ENCODE assay signal across 23 mouse cellular contexts in the genomic region with DNA sequence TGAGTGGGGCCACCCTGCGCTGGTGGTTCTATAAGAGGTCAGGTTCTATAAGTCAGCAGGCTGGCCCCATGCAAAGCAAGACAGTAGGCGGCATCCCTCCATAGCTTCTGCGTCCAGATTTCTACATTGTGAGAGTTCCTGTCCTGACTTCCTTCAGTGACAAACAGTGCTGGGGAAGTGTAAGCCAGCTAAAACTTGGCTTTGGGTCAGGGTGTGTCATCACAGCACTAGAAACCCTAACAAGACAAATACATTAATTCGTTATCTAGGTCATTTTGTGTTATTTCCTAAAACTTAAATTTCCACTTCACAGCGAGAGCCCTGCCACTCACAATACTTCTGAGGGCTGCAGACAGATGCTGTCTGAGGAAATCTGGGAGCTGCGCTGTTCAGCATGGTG.
"Had no signal": no experiment of that assay in that cellular context is flagged by ENCODE, and none has a peak within 500 bp of the region (broad histone marks: within the 10 kb centered on the region; RNA-seq: fewer than 3 reads in every experiment).

No protein-coding gene starts in this region.

- DNase-seq: kidney, adult 11 months; kidney, adult 8-10 months; kidney, postnatal 10 days; kidney, postnatal 36 days; layer of hippocampus, postnatal 36 days; lung, embryonic 14.5 days; right cerebral cortex, adult 18-20 months; right cerebral cortex, postnatal 14 days; spleen, adult 18-20 months; thymus, postnatal 25 days had no signal

- H3K27ac ChIP-seq: intestine, embryonic 15.5 days; kidney, embryonic 15.5 days; left cerebral cortex, adult 2 months; limb, embryonic 12.5 days; limb, embryonic 15.5 days; liver, embryonic 14.5 days; macrophage; midbrain, embryonic 12.5 days; midbrain, embryonic 15.5 days; neural tube, embryonic 12.5 days; neural tube, embryonic 15.5 days; stomach, embryonic 15.5 days had no signal

- H3K36me3 ChIP-seq: intestine, embryonic 15.5 days; kidney, embryonic 15.5 days; limb, embryonic 12.5 days; limb, embryonic 15.5 days; midbrain, embryonic 12.5 days; midbrain, embryonic 15.5 days; neural tube, embryonic 12.5 days; neural tube, embryonic 15.5 days; stomach, embryonic 15.5 days had no signal

- H3K4me1 ChIP-seq: intestine, embryonic 15.5 days; kidney, embryonic 15.5 days; limb, embryonic 12.5 days; limb, embryonic 15.5 days; megakaryocyte, embryonic 14.5 days; midbrain, embryonic 12.5 days; midbrain, embryonic 15.5 days; neural tube, embryonic 12.5 days; neural tube, embryonic 15.5 days; stomach, embryonic 15.5 days had no signal

- H3K9me3 ChIP-seq: intestine, embryonic 15.5 days; kidney, embryonic 15.5 days; limb, embryonic 12.5 days; limb, embryonic 15.5 days; midbrain, embryonic 12.5 days; midbrain, embryonic 15.5 days; neural tube, embryonic 12.5 days; neural tube, embryonic 15.5 days; stomach, embryonic 15.5 days had no signal

- H3K4me2 ChIP-seq: intestine, embryonic 15.5 days; kidney, embryonic 15.5 days; limb, embryonic 12.5 days; limb, embryonic 15.5 days; lung, embryonic 14.5 days; midbrain, embryonic 12.5 days; midbrain, embryonic 15.5 days; neural tube, embryonic 12.5 days; neural tube, embryonic 15.5 days; stomach, embryonic 15.5 days had no signal

- H3K4me3 ChIP-seq: intestine, embryonic 15.5 days; kidney, embryonic 15.5 days; left cerebral cortex, adult 2 months; limb, embryonic 12.5 days; limb, embryonic 15.5 days; megakaryocyte, embryonic 14.5 days; midbrain, embryonic 12.5 days; midbrain, embryonic 15.5 days; neural tube, embryonic 12.5 days; neural tube, embryonic 15.5 days; stomach, embryonic 15.5 days had no signal

- ATAC-seq: intestine, embryonic 15.5 days; midbrain, embryonic 15.5 days had no signal

- H3K9ac ChIP-seq: intestine, embryonic 15.5 days; kidney, embryonic 15.5 days; limb, embryonic 12.5 days; limb, embryonic 15.5 days; liver, embryonic 14.5 days; lung, embryonic 14.5 days; midbrain, embryonic 12.5 days; midbrain, embryonic 15.5 days; neural tube, embryonic 12.5 days; neural tube, embryonic 15.5 days; stomach, embryonic 15.5 days had no signal

- H3K27me3 ChIP-seq: intestine, embryonic 15.5 days; kidney, embryonic 15.5 days; limb, embryonic 12.5 days; limb, embryonic 15.5 days; midbrain, embryonic 12.5 days; midbrain, embryonic 15.5 days; neural tube, embryonic 12.5 days; neural tube, embryonic 15.5 days; stomach, embryonic 15.5 days had no signal
